Mouse (Mus musculus): Measurements from ENCODE around the gene Gm11562. TPM values are rescaled to one million over a fixed set of nuclear protein-coding genes. Genes with fewer than 3 reads are reported as not detected.
"Not testable (repeated sequence)": the region's sequence is repeated elsewhere in the genome, so short reads cannot be mapped to it uniquely, and the experiment has no call there.

Gm11562 gene
- polyA plus RNA-seq (2011; ENCODE audit: insufficient read depth, insufficient read length, low replicate concordance, missing spikeins): not detected in 2 replicates

DNA sequence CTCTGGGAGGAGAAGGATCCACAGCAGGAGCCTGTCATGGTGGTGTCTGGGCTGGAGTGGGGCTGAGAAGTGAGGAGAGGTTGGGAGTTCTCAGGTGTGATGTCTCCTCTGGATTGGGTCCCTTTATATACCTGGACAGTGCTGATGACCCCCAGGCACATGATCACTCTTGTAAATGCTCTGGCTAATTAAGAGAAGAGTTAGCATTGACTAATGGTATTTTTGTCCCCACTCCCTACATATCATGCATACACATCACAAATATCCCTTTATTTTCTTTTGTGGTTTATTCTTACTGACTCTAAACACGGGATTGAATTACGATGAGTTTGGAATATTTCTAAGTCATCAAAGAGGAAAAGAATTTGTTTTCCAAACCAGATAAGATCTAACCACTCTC lies at the start of gene Gm11562:
TSS of gene Gm11562 (minus strand) at position 101 of the 400 bp plus-strand sequence.
- no peak for TF ChIP-seq CTCF (IDR thresholded peaks at IDR 0.05; ENCODE audit: control insufficient read depth, insufficient read depth, low read length)
- no peak for TF ChIP-seq POLR2A (IDR thresholded peaks at IDR 0.05; ENCODE audit: borderline replicate concordance, control insufficient read depth, low read depth, low read length)
- H3K4me1 ChIP-seq (ENCODE audit: control insufficient read depth, insufficient read depth, low read length): no peaks in the 10 kb centered on the region
- WGBS: 69% methylated on average over 2 of the region's 2 CpGs
- H3K4me3 ChIP-seq (replicated peaks; ENCODE audit: control insufficient read depth, low read depth, low read length): no peak within 1 kb of the TSS
- H3K27ac ChIP-seq (ENCODE audit: control insufficient read depth, insufficient read depth, low read depth, low read length, poor library complexity): no peak within 1 kb of the TSS

- Histone ChIP-seq H3K4me3 (replicated peaks; ENCODE audit: control insufficient read depth, low read depth, low read length) (no peak within 1 kb of the TSS), H3K27ac (ENCODE audit: control insufficient read depth, insufficient read depth, low read depth, low read length, poor library complexity) (no peak within 1 kb of the TSS), H3K4me1 (ENCODE audit: control insufficient read depth, insufficient read depth, low read length) (no peaks in the 10 kb centered on the region)
- TF ChIP-seq POLR2A (IDR thresholded peaks at IDR 0.05; ENCODE audit: borderline replicate concordance, control insufficient read depth, low read depth, low read length) (no peak), CTCF (IDR thresholded peaks at IDR 0.05; ENCODE audit: control insufficient read depth, insufficient read depth, low read length) (no peak)
Observed at GRCm38 (mm10) chr11:99665860-99666259, 45.6 kb upstream of the Gm11562 start, which contains the start of gene Krtap4-6. Krtap4-6 (minus strand) TSS chr11:99665960.

DNA sequence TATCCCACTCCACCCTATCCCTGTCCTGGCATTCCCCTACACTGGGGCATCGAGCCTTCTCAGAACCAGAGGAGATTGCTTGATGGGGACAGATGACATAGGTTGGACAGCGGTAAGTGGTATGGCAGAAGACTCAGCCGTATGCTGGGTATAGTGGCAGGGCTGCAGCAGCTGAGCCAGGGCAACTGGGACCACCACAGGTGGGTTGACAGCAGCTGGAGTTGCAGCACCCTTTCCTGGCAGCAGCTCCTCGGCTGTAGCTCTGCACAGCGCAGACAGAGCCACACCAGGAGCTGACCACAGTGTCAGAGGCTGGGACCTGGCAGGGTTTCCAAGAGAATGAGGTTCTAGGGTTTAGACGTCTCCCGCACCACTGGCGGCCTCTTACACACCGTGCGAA lies 42.6 kb upstream of the Gm11562 start:
- Histone ChIP-seq H3K4me3 (replicated peaks; ENCODE audit: control insufficient read depth, low read depth, low read length) (no peak overlapping the region), H3K4me1 (ENCODE audit: control insufficient read depth, insufficient read depth, low read length) (no peaks in the 10 kb centered on the region), H3K27ac (ENCODE audit: control insufficient read depth, insufficient read depth, low read depth, low read length, poor library complexity) (no peak overlapping the region)
- TF ChIP-seq POLR2A (IDR thresholded peaks at IDR 0.05; ENCODE audit: borderline replicate concordance, control insufficient read depth, low read depth, low read length): no peak
- TF ChIP-seq CTCF (IDR thresholded peaks at IDR 0.05; ENCODE audit: control insufficient read depth, insufficient read depth, low read length): no peak
- 79% methylated on average over 10 of the region's 10 CpGs for WGBS

DNA sequence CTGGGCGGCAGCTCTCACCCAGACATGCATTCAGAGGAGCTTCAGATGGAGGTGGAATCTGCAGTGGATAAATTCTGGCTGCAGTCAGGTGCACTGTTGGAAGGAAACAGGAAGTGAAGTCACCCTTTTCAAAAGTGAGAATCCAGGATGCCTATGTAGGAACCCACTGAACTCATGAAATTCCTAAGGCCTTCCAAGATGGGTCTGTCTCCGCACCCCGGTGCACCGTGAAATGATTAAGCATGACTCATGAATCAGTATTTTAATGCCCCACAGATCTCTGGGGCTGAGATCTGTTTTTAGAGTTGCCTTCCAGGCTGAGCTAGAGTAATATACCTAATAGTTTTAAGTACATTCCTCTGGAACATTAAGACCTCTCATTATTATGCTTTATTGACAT lies 39.0 kb upstream of the Gm11562 start:
- 86% methylated on average over 4 of the region's 4 CpGs for whole genome bisulfite sequencing
- H3K27ac ChIP-seq (ENCODE audit: control insufficient read depth, insufficient read depth, low read depth, low read length, poor library complexity): no peak overlapping the region
- TF ChIP-seq POLR2A (IDR thresholded peaks at IDR 0.05; ENCODE audit: borderline replicate concordance, control insufficient read depth, low read depth, low read length) (no peak), CTCF (IDR thresholded peaks at IDR 0.05; ENCODE audit: control insufficient read depth, insufficient read depth, low read length) (no peak)
- H3K4me1 ChIP-seq (ENCODE audit: control insufficient read depth, insufficient read depth, low read length): no peaks in the 10 kb centered on the region
- no peak overlapping the region for H3K4me3 ChIP-seq (replicated peaks; ENCODE audit: control insufficient read depth, low read depth, low read length)

GRCm38 (mm10) chr11:99658467-99659010 lies 38.3 kb upstream of the Gm11562 start, which contains the start of gene Gm11563:
Gm11563 (minus strand) TSS chr11:99658960.
- not testable (repeated sequence) for H3K27ac ChIP-seq (ENCODE audit: control insufficient read depth, insufficient read depth, low read depth, low read length, poor library complexity); H3K4me1 ChIP-seq (ENCODE audit: control insufficient read depth, insufficient read depth, low read length); H3K4me3 ChIP-seq (replicated peaks; ENCODE audit: control insufficient read depth, low read depth, low read length)
- WGBS: 48% methylated on average over 10 of the region's 10 CpGs

- no peak for TF ChIP-seq CTCF (IDR thresholded peaks at IDR 0.05; ENCODE audit: control insufficient read depth, insufficient read depth, low read length)
- TF ChIP-seq POLR2A (IDR thresholded peaks at IDR 0.05; ENCODE audit: borderline replicate concordance, control insufficient read depth, low read depth, low read length): no peak
- WGBS: 63% methylated on average over 5 of the region's 5 CpGs
Observed at GRCm38 (mm10) chr11:99657051-99657450, 36.8 kb upstream of the Gm11562 start.

DNA sequence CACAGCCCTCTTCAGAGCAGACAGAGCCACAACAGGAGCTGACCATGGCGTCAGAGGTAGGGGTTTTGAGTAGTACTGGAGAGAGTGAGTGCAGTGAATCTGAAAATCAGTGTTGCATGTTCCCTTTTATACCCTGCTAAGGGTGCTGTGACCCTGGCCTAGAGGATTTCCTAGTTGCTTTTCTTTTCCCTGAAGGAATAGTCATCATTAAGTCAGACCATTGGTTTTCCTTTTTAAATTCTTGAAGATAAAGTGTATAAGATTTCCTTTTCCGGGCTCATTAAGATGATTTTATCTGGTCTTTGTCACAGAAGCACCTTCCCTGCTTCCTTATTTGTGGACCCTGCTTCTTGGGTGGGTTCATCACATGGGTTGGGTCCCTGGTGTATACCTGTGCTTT lies 29.9 kb upstream of the Gm11562 start, which contains the start of gene Gm11555:
TSS of gene Gm11555 (minus strand) at position 101 of the 400 bp plus-strand sequence.
- Histone ChIP-seq H3K27ac (ENCODE audit: control insufficient read depth, insufficient read depth, low read depth, low read length, poor library complexity) (no peak within 1 kb of the TSS), H3K4me1 (ENCODE audit: control insufficient read depth, insufficient read depth, low read length) (no peaks in the 10 kb centered on the region; the same call in 1 of the 2 replicates), H3K4me3 (replicated peaks; ENCODE audit: control insufficient read depth, low read depth, low read length) (no peak within 1 kb of the TSS)
- TF ChIP-seq POLR2A (IDR thresholded peaks at IDR 0.05; ENCODE audit: borderline replicate concordance, control insufficient read depth, low read depth, low read length) (no peak), CTCF (IDR thresholded peaks at IDR 0.05; ENCODE audit: control insufficient read depth, insufficient read depth, low read length) (no peak)
- WGBS: 71% methylated on average over 2 of the region's 2 CpGs

More at GRCm38 (mm10) chr11:99657051-99657450, 36.8 kb upstream of the Gm11562 start:
- no peak overlapping the region for H3K4me3 ChIP-seq (replicated peaks; ENCODE audit: control insufficient read depth, low read depth, low read length)
- no peaks in the 10 kb centered on the region for H3K4me1 ChIP-seq (ENCODE audit: control insufficient read depth, insufficient read depth, low read length)
- H3K27ac ChIP-seq (ENCODE audit: control insufficient read depth, insufficient read depth, low read depth, low read length, poor library complexity): no peak overlapping the region

- Histone ChIP-seq H3K4me1 (ENCODE audit: control insufficient read depth, insufficient read depth, low read length) (no peaks in the 10 kb centered on the region), H3K27ac (ENCODE audit: control insufficient read depth, insufficient read depth, low read depth, low read length, poor library complexity) (no peak overlapping the region), H3K4me3 (replicated peaks; ENCODE audit: control insufficient read depth, low read depth, low read length) (no peak overlapping the region)
- WGBS: 83% methylated on average over 15 of the region's 15 CpGs
- no peak for TF ChIP-seq CTCF (IDR thresholded peaks at IDR 0.05; ENCODE audit: control insufficient read depth, insufficient read depth, low read length)
- TF ChIP-seq POLR2A (IDR thresholded peaks at IDR 0.05; ENCODE audit: borderline replicate concordance, control insufficient read depth, low read depth, low read length): no peak
Observed at GRCm38 (mm10) chr11:99646444-99646843, 26.2 kb upstream of the Gm11562 start.

- WGBS: 65% methylated on average over 3 of the region's 3 CpGs
- TF ChIP-seq CTCF (IDR thresholded peaks at IDR 0.05; ENCODE audit: control insufficient read depth, insufficient read depth, low read length) (no peak), POLR2A (IDR thresholded peaks at IDR 0.05; ENCODE audit: borderline replicate concordance, control insufficient read depth, low read depth, low read length) (no peak)
- Histone ChIP-seq H3K4me1 (ENCODE audit: control insufficient read depth, insufficient read depth, low read length) (no peaks in the 10 kb centered on the region), H3K27ac (ENCODE audit: control insufficient read depth, insufficient read depth, low read depth, low read length, poor library complexity) (no peak overlapping the region), H3K4me3 (replicated peaks; ENCODE audit: control insufficient read depth, low read depth, low read length) (no peak overlapping the region)
Observed at GRCm38 (mm10) chr11:99644351-99644750, 24.1 kb upstream of the Gm11562 start.

GRCm38 (mm10) chr11:99643635-99644139 lies 23.5 kb upstream of the Gm11562 start, which contains the start of gene Krtap4-7:
Krtap4-7 (minus strand) TSS chr11:99644089.
- H3K4me3 ChIP-seq (replicated peaks; ENCODE audit: control insufficient read depth, low read depth, low read length); H3K27ac ChIP-seq (ENCODE audit: control insufficient read depth, insufficient read depth, low read depth, low read length, poor library complexity); H3K4me1 ChIP-seq (ENCODE audit: control insufficient read depth, insufficient read depth, low read length): not testable (repeated sequence)
- 70% methylated on average over 9 of the region's 9 CpGs for WGBS

Measured in bone marrow, adult 2 months (tissue).